Mouse (Mus musculus) cortical plate, adult 2 months (tissue): ENCODE results near the gene Ppp1r1b.

Source experiments
- CTCF ChIP-seq: fragments of 200-500 bp; IDR thresholded peaks from 2 replicates; pipeline ENCODE4 v1.5.1; 2011; ENCODE audit warnings: mild to moderate bottlenecking, control low read depth, low read length; ENCODE audit not compliant: insufficient read depth; ENCODE audit errors: extremely low read depth
- POLR2A ChIP-seq: fragments of 200-500 bp; IDR thresholded peaks from 2 replicates; pipeline ENCODE4 v1.6.1; 2011; ENCODE audit warnings: mild to moderate bottlenecking, low read length, control low read depth; ENCODE audit not compliant: insufficient read depth; ENCODE audit errors: extremely low read depth

GRCm38 (mm10) chr11:98400816-98401215, 52.6 kb downstream of the Ppp1r1b start:
- no peak for TF ChIP-seq POLR2A
- no peak for TF ChIP-seq CTCF
